Mouse (Mus musculus) layer of hippocampus, adult 18-20 months (tissue): ENCODE data around the gene Chdh. TPM values are rescaled to one million over a fixed set of nuclear protein-coding genes. Genes with fewer than 3 reads are reported as not detected.

ENCODE experiments used
- DNase-seq, 2 experiments: peaks; one replicate each; pipeline ENCODE4 v3.0.0; 2022; ENCODE audit warnings: low spot score in 2 of 2
- long read RNA-seq: library from polyadenylated mRNA; stranded (forward); transcript quantifications from one replicate; pipeline ENCODE4 v2.0.0, GENCODE M21; 2021
- total RNA-seq, 2 experiments: library from RNA; stranded (reverse); gene quantifications; 2 replicates each; pipeline ENCODE4 v1.2.3; 2021

Chdh gene
- 1 to 10 TPM; 3.2 TPM for total RNA-seq
- long read RNA-seq, full-length matches to known transcripts = 2 of 2 reads
- long read RNA-seq, partial matches to known transcripts = 0 of 2 reads
- long read RNA-seq, other reads (novel, unspliced or antisense) = 0 of 2 reads

- DNase-seq = peak; percentile 22 to 39
These were observed at the start of gene Chdh, which contains the start of gene Il17rb for GRCm38 (mm10) chr14:30008733-30009575. Gene Chdh (plus strand): TSS chr14:30009023. Gene Il17rb (minus strand): TSS chr14:30008896.

GRCm38 (mm10) chr14:29967611-29968010, 41.2 kb upstream of the Chdh start:
- DNase-seq = no peak

- DNase-seq = peak; percentile 95 to 99
These were observed 40.6 kb upstream of the Chdh start, which contains the start of gene Selenok for GRCm38 (mm10) chr14:29968075-29968821. Gene Selenok (plus strand): TSS chr14:29968308.

GRCm38 (mm10) chr14:29971446-29971845, 37.4 kb upstream of the Chdh start:
- DNase-seq = no peak

GRCm38 (mm10) chr14:29971993-29972392, 36.8 kb upstream of the Chdh start:
- DNase-seq = no peak

- no peak for DNase-seq
These were observed 31.9 kb upstream of the Chdh start for GRCm38 (mm10) chr14:29976927-29977326.

- peak; percentile 89 to 94 for DNase-seq
These were observed 30.3 kb upstream of the Chdh start, which contains the start of gene Actr8 for GRCm38 (mm10) chr14:29978254-29979204. Gene Actr8 (plus strand): TSS chr14:29978337.

GRCm38 (mm10) chr14:29980447-29981205, 28.2 kb upstream of the Chdh start:
- no peak for DNase-seq

- DNase-seq = no peak
These were observed 22.7 kb upstream of the Chdh start for GRCm38 (mm10) chr14:29986096-29986495.

GRCm38 (mm10) chr14:29987276-29987675, 21.5 kb upstream of the Chdh start:
- DNase-seq = no peak

GRCm38 (mm10) chr14:29987739-29988138, 21.1 kb upstream of the Chdh start:
- DNase-seq = no peak

- no peak for DNase-seq
These were observed 20.5 kb upstream of the Chdh start for GRCm38 (mm10) chr14:29988337-29988736.

- DNase-seq = no peak
These were observed 13.8 kb upstream of the Chdh start for GRCm38 (mm10) chr14:29994976-29995375.

- DNase-seq = no peak
These were observed 12.6 kb upstream of the Chdh start for GRCm38 (mm10) chr14:29996000-29996751.

- no peak for DNase-seq
These were observed 11.5 kb upstream of the Chdh start for GRCm38 (mm10) chr14:29997345-29997744.

GRCm38 (mm10) chr14:29998747-29999474, 9.9 kb upstream of the Chdh start:
- no peak for DNase-seq

GRCm38 (mm10) chr14:29999475-29999811, 9.4 kb upstream of the Chdh start:
- no peak for DNase-seq

- DNase-seq = peak; percentile 42 to 75
These were observed 1.2 kb downstream of the Chdh start for GRCm38 (mm10) chr14:30009864-30010560.
